Mouse (Mus musculus): Measurements from ENCODE around the gene Plcb1. TPM values are rescaled to one million over a fixed set of nuclear protein-coding genes. Genes with fewer than 3 reads are reported as not detected.

The Plcb1 gene
- polyA plus RNA-seq, 1 experiment from 2014 or later = 12.1 TPM

GRCm38 (mm10) chr2:135251821-135252315, 466.0 kb downstream of the Plcb1 start:
- H3K36me3 ChIP-seq = no peaks in the 10 kb centered on the region
- H3K27ac ChIP-seq = no peak overlapping the region
- H3K4me3 ChIP-seq = no peak overlapping the region
- 92% methylated on average over 3 of the region's 3 CpGs for WGBS
- no peaks in the 10 kb centered on the region for H3K4me1 ChIP-seq
- ATAC-seq (ENCODE audit: insufficient number of reproducible peaks, low FRiP score, low TSS enrichment, low read depth) = no peak
- no peaks in the 10 kb centered on the region for H3K9me3 ChIP-seq
- H3K4me2 ChIP-seq = no peak overlapping the region
- H3K27me3 ChIP-seq = no peaks in the 10 kb centered on the region
- no peak overlapping the region for H3K9ac ChIP-seq

- no peaks in the 10 kb centered on the region for H3K9me3 ChIP-seq
- H3K4me1 ChIP-seq = no peaks in the 10 kb centered on the region
- H3K4me2 ChIP-seq = no peak overlapping the region
- no peak for ATAC-seq (ENCODE audit: insufficient number of reproducible peaks, low FRiP score, low TSS enrichment, low read depth)
- H3K27ac ChIP-seq = no peak overlapping the region
- no peak overlapping the region for H3K4me3 ChIP-seq
- 54% methylated on average over 3 of the region's 3 CpGs for WGBS
- H3K9ac ChIP-seq = no peak overlapping the region
- H3K36me3 ChIP-seq = no peaks in the 10 kb centered on the region
- no peaks in the 10 kb centered on the region for H3K27me3 ChIP-seq
Observed at GRCm38 (mm10) chr2:135259136-135259535, 473.3 kb downstream of the Plcb1 start.

- ATAC-seq (ENCODE audit: insufficient number of reproducible peaks, low FRiP score, low TSS enrichment, low read depth) = no peak
- 72% methylated on average over 2 of the region's 2 CpGs for WGBS
- H3K9me3 ChIP-seq = no peaks in the 10 kb centered on the region
- no peaks in the 10 kb centered on the region for H3K27me3 ChIP-seq
- H3K4me2 ChIP-seq = no peak overlapping the region
- no peaks in the 10 kb centered on the region for H3K36me3 ChIP-seq
- no peak overlapping the region for H3K9ac ChIP-seq
- H3K4me3 ChIP-seq = no peak overlapping the region
- H3K4me1 ChIP-seq = no peaks in the 10 kb centered on the region
- H3K27ac ChIP-seq = no peak overlapping the region
Observed at GRCm38 (mm10) chr2:135263943-135264342, 478.1 kb downstream of the Plcb1 start.

GRCm38 (mm10) chr2:135274949-135275348, 489.1 kb downstream of the Plcb1 start:
- H3K4me2 ChIP-seq = no peak overlapping the region
- 85% methylated on average over 5 of the region's 5 CpGs for WGBS
- H3K4me1 ChIP-seq = no peaks in the 10 kb centered on the region
- no peak overlapping the region for H3K4me3 ChIP-seq
- H3K9me3 ChIP-seq = no peaks in the 10 kb centered on the region
- no peaks in the 10 kb centered on the region for H3K36me3 ChIP-seq
- no peak for ATAC-seq (ENCODE audit: insufficient number of reproducible peaks, low FRiP score, low TSS enrichment, low read depth)
- no peak overlapping the region for H3K9ac ChIP-seq
- H3K27ac ChIP-seq = no peak overlapping the region
- no peaks in the 10 kb centered on the region for H3K27me3 ChIP-seq

GRCm38 (mm10) chr2:135278506-135278905, 492.6 kb downstream of the Plcb1 start:
- H3K36me3 ChIP-seq = no peaks in the 10 kb centered on the region
- no peaks in the 10 kb centered on the region for H3K9me3 ChIP-seq
- no peak overlapping the region for H3K4me2 ChIP-seq
- H3K4me3 ChIP-seq = no peak overlapping the region
- WGBS = 22% methylated on average over 3 of the region's 3 CpGs
- no peaks in the 10 kb centered on the region for H3K27me3 ChIP-seq
- H3K4me1 ChIP-seq = no peaks in the 10 kb centered on the region
- no peak for ATAC-seq (ENCODE audit: insufficient number of reproducible peaks, low FRiP score, low TSS enrichment, low read depth)
- H3K9ac ChIP-seq = no peak overlapping the region
- H3K27ac ChIP-seq = no peak overlapping the region

GRCm38 (mm10) chr2:135279026-135279425, 493.2 kb downstream of the Plcb1 start:
- 70% methylated on average over 6 of the region's 6 CpGs for WGBS
- no peaks in the 10 kb centered on the region for H3K4me1 ChIP-seq
- H3K9ac ChIP-seq = no peak overlapping the region
- no peaks in the 10 kb centered on the region for H3K36me3 ChIP-seq
- no peaks in the 10 kb centered on the region for H3K9me3 ChIP-seq
- no peaks in the 10 kb centered on the region for H3K27me3 ChIP-seq
- no peak overlapping the region for H3K27ac ChIP-seq
- no peak overlapping the region for H3K4me3 ChIP-seq
- H3K4me2 ChIP-seq = no peak overlapping the region
- no peak for ATAC-seq (ENCODE audit: insufficient number of reproducible peaks, low FRiP score, low TSS enrichment, low read depth)

- Histone ChIP-seq H3K4me2 (no peak overlapping the region), H3K4me3 (no peak overlapping the region), H3K36me3 (no peaks in the 10 kb centered on the region), H3K27ac (no peak overlapping the region), H3K27me3 (no peaks in the 10 kb centered on the region), H3K9ac (no peak overlapping the region), H3K9me3 (no peaks in the 10 kb centered on the region), H3K4me1 (no peaks in the 10 kb centered on the region)
- WGBS = 66% methylated on average over 3 of the region's 3 CpGs
- no peak for ATAC-seq (ENCODE audit: insufficient number of reproducible peaks, low FRiP score, low TSS enrichment, low read depth)
Observed at GRCm38 (mm10) chr2:135283783-135284182, 497.9 kb downstream of the Plcb1 start.

- no peaks in the 10 kb centered on the region for H3K27me3 ChIP-seq
- WGBS = 83% methylated on average over 8 of the region's 8 CpGs
Observed at GRCm38 (mm10) chr2:135296184-135296769, 510.4 kb downstream of the Plcb1 start.

GRCm38 (mm10) chr2:135300480-135300879, 514.6 kb downstream of the Plcb1 start:
- Histone ChIP-seq H3K27ac (no peak overlapping the region), H3K27me3 (no peaks in the 10 kb centered on the region), H3K4me2 (no peak overlapping the region), H3K4me1 (no peaks in the 10 kb centered on the region), H3K9ac (no peak overlapping the region), H3K9me3 (no peaks in the 10 kb centered on the region), H3K4me3 (no peak overlapping the region), H3K36me3 (no peaks in the 10 kb centered on the region)
- 89% methylated on average over 1 of the region's 1 CpGs for WGBS
- no peak for ATAC-seq (ENCODE audit: insufficient number of reproducible peaks, low FRiP score, low TSS enrichment, low read depth)

More at GRCm38 (mm10) chr2:135296184-135296769, 510.4 kb downstream of the Plcb1 start:
- no peak for ATAC-seq (ENCODE audit: insufficient number of reproducible peaks, low FRiP score, low TSS enrichment, low read depth)
- H3K9ac ChIP-seq = no peak overlapping the region
- H3K4me1 ChIP-seq = no peaks in the 10 kb centered on the region
- H3K36me3 ChIP-seq = no peaks in the 10 kb centered on the region
- no peak overlapping the region for H3K4me2 ChIP-seq
- H3K4me3 ChIP-seq = no peak overlapping the region
- H3K27ac ChIP-seq = no peak overlapping the region
- no peaks in the 10 kb centered on the region for H3K9me3 ChIP-seq

GRCm38 (mm10) chr2:135302483-135302882, 516.6 kb downstream of the Plcb1 start:
- no peak overlapping the region for H3K27ac ChIP-seq
- H3K36me3 ChIP-seq = no peaks in the 10 kb centered on the region
- ATAC-seq (ENCODE audit: insufficient number of reproducible peaks, low FRiP score, low TSS enrichment, low read depth) = no peak
- H3K9me3 ChIP-seq = no peaks in the 10 kb centered on the region
- no peaks in the 10 kb centered on the region for H3K27me3 ChIP-seq
- H3K9ac ChIP-seq = no peak overlapping the region
- H3K4me1 ChIP-seq = no peaks in the 10 kb centered on the region
- 87% methylated on average over 2 of the region's 2 CpGs for WGBS
- H3K4me3 ChIP-seq = no peak overlapping the region
- no peak overlapping the region for H3K4me2 ChIP-seq

GRCm38 (mm10) chr2:135305186-135305585, 519.3 kb downstream of the Plcb1 start:
- no peaks in the 10 kb centered on the region for H3K9me3 ChIP-seq
- no peak for ATAC-seq (ENCODE audit: insufficient number of reproducible peaks, low FRiP score, low TSS enrichment, low read depth)
- no peaks in the 10 kb centered on the region for H3K36me3 ChIP-seq
- H3K4me3 ChIP-seq = no peak overlapping the region
- no peak overlapping the region for H3K27ac ChIP-seq
- no peaks in the 10 kb centered on the region for H3K27me3 ChIP-seq
- H3K4me1 ChIP-seq = no peaks in the 10 kb centered on the region
- H3K9ac ChIP-seq = no peak overlapping the region
- 63% methylated on average over 3 of the region's 3 CpGs for whole genome bisulfite sequencing
- no peak overlapping the region for H3K4me2 ChIP-seq

- H3K36me3 ChIP-seq = no peaks in the 10 kb centered on the region
- 69% methylated on average over 7 of the region's 7 CpGs for WGBS
- ATAC-seq (ENCODE audit: insufficient number of reproducible peaks, low FRiP score, low TSS enrichment, low read depth) = no peak
- no peak overlapping the region for H3K27ac ChIP-seq
- H3K9me3 ChIP-seq = no peaks in the 10 kb centered on the region
- no peak overlapping the region for H3K9ac ChIP-seq
- no peaks in the 10 kb centered on the region for H3K27me3 ChIP-seq
- H3K4me2 ChIP-seq = no peak overlapping the region
- H3K4me3 ChIP-seq = no peak overlapping the region
- no peaks in the 10 kb centered on the region for H3K4me1 ChIP-seq
Observed at GRCm38 (mm10) chr2:135305736-135306471, 520.0 kb downstream of the Plcb1 start.

Data from limb, embryonic 15.5 days (tissue).